Mouse (Mus musculus) erythroid progenitor cell, adult 5-6 weeks (primary cell): Measurements from ENCODE around the gene 4931414P19Rik. TPM values are rescaled to one million over a fixed set of nuclear protein-coding genes. Genes with fewer than 3 reads are reported as not detected.
A peak's percentile ranks its signal among the peaks of the same experiment; 100 is the strongest.
"Not testable (repeated sequence)": the region's sequence is repeated elsewhere in the genome, so short reads cannot be mapped to it uniquely, and the experiment has no call there.

Experiments used
- ATAC-seq: replicated peaks from 2 replicates; pipeline ENCODE4 v1.8.0; 2016; ENCODE audit warnings: moderate number of reproducible peaks, mild to moderate bottlenecking, moderate TSS enrichment, inconsistent platforms; ENCODE audit not compliant: poor library complexity, low FRiP score, severe bottlenecking
- total RNA-seq, 2 experiments: library from RNA; stranded (forward) in 1 of 2; stranded (reverse) in 1 of 2; fragments of 150-400 nt in 1 of 2; fragments of 186-747, 209-891 nt in 1 of 2; gene quantifications; 2 replicates each; pipeline versions ENCODE4 v1.2.3 to v1.2.4; 2015 to 2017; ENCODE audit warnings: low replicate concordance in 2 of 2

4931414P19Rik gene
- total RNA-seq, 2 experiments from 2014 or later, result 1.3 to 2.2 TPM

DNA sequence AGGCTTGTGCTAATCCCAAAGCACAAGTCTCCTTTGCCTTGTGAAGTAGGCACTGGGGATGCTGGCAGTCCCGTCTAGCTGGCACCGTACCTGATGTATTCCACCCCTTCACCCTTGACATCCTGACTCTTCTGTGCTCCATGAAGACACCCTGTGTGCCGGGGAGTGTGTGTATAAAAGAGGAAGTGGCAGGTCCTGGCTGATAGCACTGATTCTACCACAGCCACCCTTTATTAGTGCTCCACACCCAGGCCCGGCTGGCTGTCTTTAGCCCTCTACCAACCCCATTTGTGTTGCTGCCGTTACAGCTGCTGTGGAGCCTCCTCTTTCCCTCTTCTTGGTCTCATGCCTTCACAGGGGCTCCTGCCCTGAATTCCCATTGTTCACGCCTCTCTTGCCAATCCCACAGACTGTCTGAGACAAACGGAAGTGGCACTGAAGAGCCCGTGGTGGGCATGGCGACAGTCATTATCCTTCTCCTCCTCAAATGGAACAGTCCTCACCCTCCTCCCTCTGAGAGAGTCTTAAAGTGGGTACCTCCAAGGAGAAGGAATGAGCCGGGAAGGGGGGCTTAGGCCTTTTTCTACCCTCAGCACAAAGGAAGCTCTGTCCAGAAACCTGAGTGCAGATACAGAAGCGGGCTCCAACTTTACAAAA, 24.9 kb upstream of the 4931414P19Rik start:
- ATAC-seq, result no peak

DNA sequence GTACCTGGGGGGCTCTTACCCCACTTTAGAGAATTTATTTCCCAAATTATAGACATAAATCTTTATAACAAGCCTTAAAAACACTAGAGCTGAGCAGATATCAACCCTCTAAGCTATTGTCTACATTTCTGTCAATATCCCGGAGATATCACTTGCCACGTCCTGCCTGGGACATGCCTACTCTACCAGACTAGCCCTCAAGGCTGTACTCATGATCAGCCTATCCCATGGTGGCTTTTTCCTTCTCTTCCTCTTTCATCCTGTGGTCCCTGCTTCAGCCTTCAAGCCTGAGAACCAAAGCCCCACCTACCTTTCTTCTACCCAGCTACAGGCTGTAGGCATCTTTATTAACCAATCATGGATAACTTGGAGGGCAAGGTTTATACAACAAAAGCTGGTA, 24.0 kb upstream of the 4931414P19Rik start:
- no peak for ATAC-seq

DNA sequence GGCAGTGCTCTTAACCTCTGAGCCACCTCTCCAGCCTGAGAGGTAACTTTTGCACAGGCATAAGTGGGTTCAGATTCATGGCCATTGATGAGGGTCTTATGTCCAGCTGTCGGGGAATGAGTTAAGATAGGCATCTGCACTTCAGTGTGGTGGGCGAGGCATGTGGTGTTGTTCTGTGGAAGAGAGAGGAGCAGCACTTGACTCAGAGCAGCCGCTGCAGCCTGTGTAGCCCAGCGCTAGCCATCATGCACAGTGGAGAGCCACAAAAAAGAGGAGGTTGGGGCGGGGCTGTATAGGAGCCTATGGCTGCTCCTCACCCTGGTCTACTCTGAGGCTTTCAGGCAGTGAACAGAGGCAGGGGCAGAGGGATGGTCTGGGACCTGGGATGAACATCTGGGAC, 22.3 kb upstream of the 4931414P19Rik start:
- no peak for ATAC-seq

DNA sequence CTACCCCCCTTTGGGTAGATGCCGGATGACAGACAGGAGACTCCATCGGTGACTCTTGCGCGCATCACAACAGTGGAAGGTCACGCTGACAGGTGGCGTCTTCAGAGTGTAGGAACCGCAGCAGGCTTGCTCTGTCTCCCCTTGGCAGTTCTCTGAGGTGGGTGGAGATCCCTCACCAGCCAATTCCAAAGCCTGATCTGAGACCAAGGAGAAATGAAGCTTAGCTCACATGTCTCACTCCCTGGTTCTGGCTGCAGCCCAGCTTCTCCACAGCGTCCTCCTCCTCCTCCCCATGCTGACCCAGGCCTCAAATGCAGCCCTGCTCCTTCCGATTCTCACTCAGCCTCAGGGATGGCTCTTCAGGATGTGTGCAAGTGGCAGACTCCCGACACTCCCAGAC, 19.2 kb upstream of the 4931414P19Rik start:
- no peak for ATAC-seq

DNA sequence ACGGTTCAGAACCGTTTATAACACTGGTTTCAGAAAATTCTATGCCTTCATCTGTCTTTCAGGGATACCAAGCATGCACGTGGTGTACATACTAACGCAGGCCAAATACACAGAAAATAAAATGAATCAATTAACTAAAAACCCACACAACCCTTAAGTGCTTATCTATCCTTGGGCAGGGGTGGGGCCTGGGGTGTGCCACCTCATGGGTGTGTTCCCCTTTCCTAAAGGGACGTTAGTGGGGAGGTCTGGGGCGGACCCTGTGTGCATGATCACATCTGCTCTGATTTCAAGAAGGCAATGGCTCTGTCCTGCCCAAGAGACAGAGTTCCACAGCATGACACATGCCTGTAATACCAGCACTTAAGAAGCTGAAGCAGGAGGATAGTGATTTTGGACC, 17.5 kb upstream of the 4931414P19Rik start:
- no peak for ATAC-seq

DNA sequence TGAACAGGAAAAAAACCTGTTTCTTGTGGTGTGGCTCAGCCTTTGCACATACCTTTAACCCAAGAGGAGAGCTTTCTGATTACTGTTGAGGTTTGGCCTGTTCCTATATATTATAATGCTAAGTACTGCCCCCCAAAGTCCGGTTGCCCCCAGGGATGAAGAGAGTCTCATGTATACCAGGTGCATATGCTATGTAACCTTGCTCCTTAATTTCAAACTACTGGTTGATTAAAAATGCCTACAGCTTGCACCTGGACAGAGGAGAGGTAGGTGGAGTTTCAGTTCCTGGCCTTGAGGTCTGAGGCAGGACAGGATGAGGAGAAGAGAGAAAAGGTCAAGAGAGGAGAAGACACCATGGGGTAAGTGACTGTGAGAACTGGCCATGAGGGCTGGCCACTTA, 15.3 kb upstream of the 4931414P19Rik start, which contains the start of gene Psmb11:
Gene Psmb11 (plus strand): TSS at position 301 of the 400 bp plus-strand sequence.
- no peak for ATAC-seq

DNA sequence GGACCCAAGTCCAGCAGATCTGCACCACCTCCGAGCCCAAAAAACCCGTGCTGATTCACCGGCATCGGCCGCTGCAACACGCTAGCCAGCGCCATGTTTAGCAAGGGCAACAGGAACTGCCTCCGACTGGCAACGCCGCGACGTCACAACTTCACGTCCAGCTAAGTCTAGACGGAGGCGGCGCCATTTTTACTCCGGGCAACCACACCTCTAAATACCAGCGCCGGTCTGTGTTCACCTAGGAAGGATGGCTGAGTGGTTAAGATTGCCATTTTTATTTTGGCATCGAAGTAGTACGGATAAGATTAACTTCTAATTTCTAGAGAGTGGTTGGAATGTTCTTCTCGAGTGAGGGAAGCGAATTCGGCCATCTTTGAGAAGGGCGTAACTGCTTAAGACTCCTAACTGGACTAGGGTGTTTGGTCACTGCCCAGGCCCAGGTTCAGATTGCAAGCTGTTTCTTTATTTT, 12.1 kb upstream of the 4931414P19Rik start, which contains the start of gene Psmb5:
Gene Psmb5 (minus strand): TSS at position 126 of the 469 bp plus-strand sequence.
- ATAC-seq, result peak; percentile 97

DNA sequence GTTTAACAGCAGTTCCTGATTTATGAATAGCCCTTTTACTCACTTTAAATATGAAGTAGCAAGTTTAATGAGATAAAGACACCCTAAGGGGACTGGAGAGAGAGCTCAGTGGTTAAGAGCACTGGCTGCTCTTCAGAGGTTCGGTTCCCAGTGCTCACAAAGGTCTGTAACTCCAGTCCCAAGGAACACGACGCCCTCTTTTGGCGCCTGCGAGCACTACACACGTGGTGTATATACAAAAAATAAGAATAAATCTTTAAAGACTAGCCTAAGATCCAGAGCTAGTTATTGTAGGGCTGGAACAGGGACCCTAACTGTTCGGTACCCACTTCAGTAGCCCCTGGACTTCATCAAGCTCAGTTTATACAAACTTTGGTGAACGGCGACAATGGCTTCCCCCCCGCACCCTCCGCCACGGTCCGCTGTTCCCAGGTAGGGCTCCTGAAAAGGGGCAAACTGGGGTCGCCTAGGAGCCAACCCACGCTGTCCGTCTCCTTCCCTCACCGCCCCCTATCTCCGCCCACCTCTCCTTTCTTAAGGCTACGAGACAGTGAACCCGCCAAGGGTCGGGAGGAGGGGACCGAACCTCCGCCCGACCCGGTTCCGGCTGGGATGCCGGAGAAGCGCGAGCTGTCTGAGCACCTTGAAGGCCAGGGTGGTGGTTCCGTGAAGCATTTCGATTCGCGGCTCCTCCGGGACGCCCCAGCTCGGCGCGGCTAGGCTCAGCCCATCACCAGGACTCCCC, 11.5 kb upstream of the 4931414P19Rik start:
- peak; percentile 72 for ATAC-seq

DNA sequence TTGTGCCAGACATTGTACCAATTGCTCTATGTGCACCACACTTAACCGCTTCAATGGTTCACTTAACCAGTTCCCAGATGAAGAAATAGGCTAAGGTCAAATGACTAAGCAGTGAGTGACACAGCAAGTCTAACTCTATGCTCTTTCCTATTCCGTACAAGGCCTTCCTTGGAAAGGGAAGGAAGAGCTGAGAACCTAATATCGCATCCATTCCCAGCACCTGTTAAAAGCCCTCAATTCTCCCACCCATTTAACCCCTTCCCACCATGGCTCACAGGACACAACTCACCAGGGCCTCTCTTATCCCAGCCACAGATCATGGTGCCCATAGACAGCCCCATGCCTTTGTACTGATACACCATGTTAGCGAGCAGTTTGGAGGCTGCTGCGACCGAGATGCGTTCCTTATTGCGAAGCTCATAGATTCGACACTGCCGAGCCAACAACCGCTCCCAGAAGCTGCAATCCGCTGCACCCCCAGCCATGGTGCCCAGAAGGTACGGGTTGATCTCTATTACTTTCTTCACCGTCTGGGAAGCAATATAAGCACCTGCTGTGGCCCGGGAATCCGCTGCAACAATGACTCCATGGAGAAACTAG, 10.5 kb upstream of the 4931414P19Rik start:
- ATAC-seq, result no peak

DNA sequence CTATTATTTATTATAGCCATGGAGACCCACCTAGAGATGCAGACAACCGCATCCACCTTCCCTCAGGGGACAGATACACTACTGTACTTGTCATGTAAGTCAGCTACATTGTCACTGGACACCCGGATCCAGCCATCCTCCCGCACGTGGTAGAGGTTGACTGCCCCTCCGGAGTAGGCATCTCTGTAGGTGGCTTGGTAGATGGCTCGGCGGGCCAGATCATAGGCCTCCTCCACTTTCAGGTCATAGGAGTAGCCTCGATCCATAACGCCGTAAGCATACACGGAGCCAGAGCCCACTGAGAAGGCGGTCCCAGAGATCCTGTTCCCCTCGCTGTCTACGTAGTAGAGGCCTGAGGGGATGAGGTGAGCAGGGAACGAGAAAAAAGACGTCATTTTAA, 8.3 kb upstream of the 4931414P19Rik start:
- ATAC-seq, result not testable (repeated sequence)

DNA sequence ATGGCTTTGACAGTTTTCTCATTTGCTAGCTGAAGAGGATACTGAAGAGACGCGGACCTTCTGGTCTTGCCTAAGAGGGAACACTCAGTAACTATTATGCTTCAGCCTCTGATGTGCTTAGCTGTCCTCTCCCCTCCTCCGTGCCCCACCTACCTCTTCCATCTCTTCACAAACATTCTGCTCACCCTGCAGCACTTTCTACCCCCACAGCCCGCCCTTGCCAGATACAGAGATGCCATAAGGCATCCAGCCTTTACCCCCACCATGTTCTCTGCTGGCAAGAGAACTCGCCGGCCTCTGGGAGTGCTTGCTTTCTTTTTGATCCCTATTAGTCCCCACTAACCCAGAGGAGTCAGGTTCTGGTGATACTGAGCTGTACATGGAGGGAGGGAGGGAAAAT, 4.9 kb upstream of the 4931414P19Rik start:
- ATAC-seq, result no peak

DNA sequence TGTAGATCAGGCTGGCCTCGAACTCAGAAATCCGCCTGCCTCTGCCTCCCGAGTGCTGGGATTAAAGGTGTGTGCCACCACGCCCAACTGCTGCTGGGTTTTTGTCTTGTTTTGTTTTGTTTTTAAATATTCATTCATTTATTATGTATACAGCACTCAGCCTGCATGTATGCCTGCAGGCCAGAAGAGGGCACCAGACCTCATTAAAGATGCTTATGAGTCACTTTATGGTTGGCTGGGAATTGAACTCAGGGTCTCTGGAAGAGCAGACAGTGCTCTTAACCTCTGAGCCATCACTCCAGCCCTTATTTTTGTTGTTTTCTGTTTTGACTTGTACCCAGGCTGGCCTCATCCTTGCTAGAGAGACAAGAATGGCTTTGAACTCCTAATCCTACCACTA, 4.2 kb upstream of the 4931414P19Rik start:
- ATAC-seq, result no peak

DNA sequence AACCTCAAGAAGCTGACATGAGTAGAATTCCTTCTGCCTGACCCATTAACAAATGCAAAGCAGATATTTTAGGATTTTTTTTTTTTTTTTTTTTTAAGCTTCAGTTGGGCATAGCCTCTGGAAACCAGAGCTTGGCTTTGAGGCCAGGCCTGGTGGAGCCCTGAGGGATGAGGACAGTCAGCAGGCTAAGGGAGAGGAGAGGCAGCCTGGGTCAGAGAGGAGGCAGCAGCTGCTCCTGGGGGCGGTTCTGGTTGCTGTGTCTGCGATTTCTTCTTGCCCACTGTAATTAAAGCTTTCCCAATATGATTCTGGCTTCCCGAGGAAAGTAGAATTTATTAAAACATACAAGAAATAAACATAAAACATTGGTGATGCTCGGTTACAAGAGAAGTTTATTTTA, 3.5 kb upstream of the 4931414P19Rik start:
- ATAC-seq, result no peak

DNA sequence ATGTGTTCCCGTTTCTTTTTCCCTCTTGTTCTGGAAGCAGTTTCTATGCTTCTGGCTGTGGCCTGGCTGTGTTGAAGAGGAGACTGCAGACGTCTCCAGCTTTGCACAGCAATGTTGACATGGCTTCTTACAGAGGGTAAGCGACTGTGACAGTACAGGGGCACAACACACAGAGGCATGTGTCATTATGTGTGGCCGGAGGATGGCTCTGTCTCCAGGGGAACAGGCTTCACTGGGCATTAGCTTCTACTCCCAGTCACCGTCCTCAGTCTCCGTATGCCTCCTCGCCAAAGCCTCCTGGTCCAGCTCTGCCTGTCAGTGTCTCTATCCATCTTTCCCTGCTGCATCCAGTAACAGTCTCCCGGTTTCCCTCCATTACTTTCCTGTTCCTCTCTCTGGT, 1.4 kb upstream of the 4931414P19Rik start:
- ATAC-seq, result no peak

DNA sequence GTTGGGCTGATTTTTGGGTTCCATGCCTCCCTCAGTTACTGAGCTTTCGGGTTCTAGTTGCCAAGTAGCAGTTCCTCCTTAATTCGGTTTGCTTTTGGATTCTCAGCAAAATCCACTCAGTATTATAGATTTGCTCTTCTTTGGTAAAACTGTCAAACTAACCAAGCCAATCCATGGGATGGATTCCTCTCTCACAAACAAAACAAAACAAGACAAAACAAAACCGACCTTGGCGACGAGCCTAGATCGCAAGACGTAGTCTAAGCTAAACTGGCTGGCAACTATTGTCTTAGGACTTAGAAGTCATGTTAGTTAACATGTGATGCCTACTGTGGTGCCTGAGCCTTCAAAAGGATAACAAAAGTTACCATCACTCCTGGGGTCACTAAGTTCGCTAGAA, 2.1 kb downstream of the 4931414P19Rik start:
- ATAC-seq, result no peak

DNA sequence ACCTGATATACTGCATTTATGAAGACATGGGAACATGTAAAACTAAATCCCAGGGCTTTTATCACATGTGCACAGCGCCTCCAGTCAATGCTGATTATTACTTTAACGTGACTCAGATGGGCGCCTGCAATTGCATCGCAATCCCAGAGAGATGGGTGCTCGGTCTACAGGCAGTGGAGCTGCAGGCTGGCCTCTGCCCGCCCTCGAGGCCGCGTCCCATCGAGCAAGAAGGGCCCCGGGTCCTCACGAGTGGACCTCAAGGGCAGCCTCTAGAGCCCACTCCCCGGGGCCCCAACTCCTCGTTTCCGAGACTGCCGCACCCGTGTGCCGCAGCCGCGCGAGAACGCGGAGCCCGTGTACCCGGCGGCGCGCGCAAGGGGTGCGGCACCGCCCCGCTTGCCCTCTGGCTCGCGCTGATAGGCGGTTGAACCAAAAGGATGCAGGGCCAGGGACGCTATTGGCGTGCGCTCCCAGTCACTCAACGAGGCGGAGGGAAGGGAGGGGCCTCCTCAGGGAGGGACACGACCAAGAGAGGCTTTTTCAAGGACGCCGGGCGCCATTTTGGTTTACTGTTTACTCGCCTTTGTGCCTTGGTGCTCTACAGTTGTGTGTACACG, 2.6 kb downstream of the 4931414P19Rik start:
- ATAC-seq, result peak; percentile 97

DNA sequence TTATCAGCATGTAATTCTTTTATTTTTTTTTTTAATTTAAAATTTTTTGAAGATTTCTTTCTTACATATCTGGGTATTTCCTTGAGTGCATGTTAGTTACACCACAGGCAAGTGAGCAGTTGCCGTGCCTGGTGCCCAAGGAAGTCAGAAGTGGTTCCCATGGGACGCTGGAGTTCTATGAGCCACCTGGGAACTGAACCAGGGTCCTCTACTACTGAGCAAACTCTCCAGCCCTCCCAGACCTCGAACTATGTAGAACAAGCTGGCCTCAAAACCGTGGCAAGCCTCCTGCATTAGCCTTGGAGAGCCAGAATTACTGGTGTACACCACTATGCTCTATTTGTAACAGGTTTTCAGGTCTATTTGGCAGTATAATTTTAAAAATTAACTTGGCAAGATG, 3.2 kb downstream of the 4931414P19Rik start:
- ATAC-seq, result peak; percentile 10; the same call in 1 of the 2 replicates

DNA sequence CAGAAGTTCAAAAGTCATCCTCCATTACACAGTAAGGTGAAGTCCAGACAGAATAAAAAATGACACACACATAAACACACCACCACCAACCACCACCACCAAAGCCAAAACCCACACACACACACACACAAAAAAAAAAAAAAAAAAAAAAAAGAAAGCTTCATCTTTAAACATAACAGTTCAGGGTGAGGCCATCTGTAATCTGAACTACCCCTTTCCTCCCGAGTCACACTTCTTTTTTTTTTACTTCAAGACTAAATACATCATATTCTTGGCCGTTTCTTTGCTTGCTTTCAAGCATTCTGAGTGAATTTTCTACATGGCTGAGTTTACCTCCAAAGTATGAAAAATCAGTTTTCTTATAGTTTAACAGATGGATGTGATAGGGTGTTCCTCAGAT, 4.2 kb downstream of the 4931414P19Rik start:
- no peak for ATAC-seq

DNA sequence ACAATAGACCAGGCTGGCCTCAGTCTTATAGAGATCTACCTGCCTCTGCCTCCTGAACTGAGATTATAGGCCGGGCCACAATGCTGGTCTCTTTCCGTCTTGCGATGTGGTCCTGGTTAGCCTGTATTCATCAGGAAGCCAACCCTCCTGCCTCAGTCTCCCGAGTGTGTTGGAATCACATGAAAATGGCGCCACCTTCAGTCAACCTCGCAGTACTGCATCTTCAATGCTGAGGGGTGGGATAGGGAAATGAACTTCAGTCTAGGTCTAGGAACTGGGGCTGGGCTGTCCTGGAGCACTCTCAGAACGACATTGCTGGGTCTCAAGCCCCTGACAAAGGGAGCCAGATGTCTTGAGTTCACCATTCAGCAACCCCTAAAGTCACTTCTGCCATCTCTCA, 8.7 kb downstream of the 4931414P19Rik start:
- no peak for ATAC-seq

DNA sequence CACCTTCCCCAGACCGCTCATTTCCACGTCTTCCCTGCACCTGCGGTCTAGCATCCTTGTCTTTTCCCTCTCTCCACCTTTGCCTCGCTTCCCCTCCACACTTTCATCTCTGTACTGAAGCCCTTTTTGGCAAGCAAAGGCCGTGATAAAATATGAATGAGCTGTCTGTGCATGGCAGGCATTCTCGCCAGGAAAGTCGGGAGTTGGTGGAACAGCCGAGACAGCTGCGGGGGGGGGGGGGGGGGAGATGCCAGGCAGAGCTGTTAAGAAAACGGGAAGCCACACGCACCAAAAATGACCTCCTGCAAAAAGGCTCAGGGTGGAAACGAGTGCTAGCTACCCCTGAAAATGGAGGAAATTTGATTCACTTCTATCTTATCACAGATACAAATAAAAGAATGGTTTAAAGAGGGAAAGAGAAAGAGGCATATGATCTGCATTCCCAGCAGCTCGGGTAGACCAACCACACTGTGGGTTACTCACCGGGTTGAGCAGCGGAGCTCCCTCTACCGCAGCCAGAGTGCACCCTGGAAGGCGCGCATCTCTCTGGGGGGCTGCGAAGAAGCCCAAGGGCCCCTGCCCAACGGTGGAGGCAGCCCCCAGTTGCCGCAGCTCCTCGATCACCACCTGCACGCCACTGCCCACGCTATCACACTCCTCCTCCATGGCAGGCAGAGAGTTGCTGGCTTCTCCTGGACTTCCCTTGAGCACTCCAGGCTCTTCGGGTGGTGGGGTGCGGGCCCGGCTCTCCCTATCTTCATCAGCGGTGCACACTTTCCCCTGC, 11.0 kb downstream of the 4931414P19Rik start:
- no peak for ATAC-seq
